Mouse (Mus musculus) forebrain, embryonic 15.5 days (tissue): ENCODE data around the gene Ttc4. TPM values are rescaled to one million over a fixed set of nuclear protein-coding genes. Genes with fewer than 3 reads are reported as not detected.

Experiments
- ATAC-seq: fragments of 200-750 bp; cut with Nextera tagmentation; replicated peaks from 2 replicates; pipeline ENCODE4 v1.8.0; 2017; ENCODE audit warnings: mild to moderate bottlenecking, moderate TSS enrichment, moderate library complexity
- H3K27ac ChIP-seq: fragments of 300-500 bp; sonication (generic); replicated peaks from 2 replicates; pipeline ENCODE4 v1.5.1; 2015; ENCODE audit warnings: mild to moderate bottlenecking, inconsistent platforms
- H3K27me3 ChIP-seq: fragments of 300-500 bp; sonication (generic); 2 replicates; pipeline ENCODE4 v1.6.1; 2015; ENCODE audit warnings: inconsistent platforms
- H3K36me3 ChIP-seq: fragments of 300-500 bp; sonication (generic); 2 replicates; pipeline ENCODE4 v1.6.1; 2015; ENCODE audit warnings: mild to moderate bottlenecking, inconsistent platforms
- H3K4me1 ChIP-seq: fragments of 300-500 bp; sonication (generic); 2 replicates; pipeline ENCODE4 v1.6.1; 2015; ENCODE audit warnings: inconsistent platforms
- H3K4me2 ChIP-seq: fragments of 300-500 bp; sonication (generic); replicated peaks from 2 replicates; pipeline ENCODE4 v1.6.1; 2015; ENCODE audit warnings: mild to moderate bottlenecking, inconsistent platforms
- H3K4me3 ChIP-seq: fragments of 300-500 bp; sonication (generic); 2 replicates; pipeline ENCODE4 v1.5.1; 2015; ENCODE audit warnings: mild to moderate bottlenecking, inconsistent platforms
- H3K9ac ChIP-seq: fragments of 300-500 bp; sonication (generic); replicated peaks from 2 replicates; pipeline ENCODE4 v1.6.1; 2015; ENCODE audit warnings: mild to moderate bottlenecking, inconsistent platforms
- H3K9me3 ChIP-seq: fragments of 300-500 bp; sonication (generic); 2 replicates; pipeline ENCODE4 v1.6.1; 2016; ENCODE audit warnings: inconsistent platforms
- WGBS: fragments of 180-500 bp; shearing (Covaris S2); methylation state at CpG from one replicate; pipeline ENCODE4 v1.1.7; 2015; ENCODE audit warnings: mixed read lengths; 5-methylcytosine and 5-hydroxymethylcytosine counted together
- polyA plus RNA-seq: library from polyadenylated mRNA; unstranded; fragments of >200 nt; fragmentation: Nextera tagmentation; extraction: Ambion mirVana; gene quantifications from 2 replicates; pipeline ENCODE4 v1.2.1, GENCODE M21; 2015

Gene Ttc4
- polyA plus RNA-seq, 1 experiment from 2014 or later = 124 TPM

DNA sequence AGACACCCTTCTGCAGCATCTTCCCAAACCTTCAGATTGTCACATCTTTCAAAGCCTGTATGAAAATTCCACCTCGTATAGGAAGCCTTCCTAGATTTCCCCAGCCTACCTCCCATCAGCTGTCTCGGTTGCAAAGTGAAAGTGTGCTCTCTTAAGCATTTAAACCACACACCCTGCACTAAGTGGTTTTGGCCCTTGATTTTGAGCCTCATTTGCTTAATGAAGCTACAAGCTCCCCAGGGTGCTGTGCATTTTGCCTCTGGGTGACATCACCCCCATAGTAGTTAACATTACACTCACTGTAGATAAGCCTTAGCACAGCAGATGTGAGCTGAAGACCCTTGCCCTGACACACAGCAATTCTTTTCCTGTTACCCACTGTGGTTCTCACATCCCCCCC is 2.2 kb upstream of the Ttc4 start:
- 57% methylated on average over 2 of the region's 2 CpGs for WGBS
- H3K4me3 ChIP-seq = no peak overlapping the region

DNA sequence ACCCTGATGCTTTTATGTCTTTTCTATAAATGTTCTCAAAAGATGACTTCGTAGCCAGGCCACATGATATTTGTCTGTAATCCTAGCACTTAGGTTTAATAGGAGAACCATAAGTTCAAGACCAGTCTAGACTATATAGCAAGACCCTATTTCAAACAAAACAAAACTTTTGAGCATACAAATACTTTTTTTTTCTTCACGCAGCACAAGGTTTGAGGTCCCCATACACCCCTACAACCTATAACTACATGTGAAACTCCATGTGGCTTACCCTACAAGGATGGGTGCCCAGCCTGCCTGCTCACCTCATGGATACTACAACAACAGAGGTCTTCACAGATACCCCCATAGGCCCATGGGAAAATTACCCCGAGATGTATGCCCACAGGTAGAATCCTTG is 408 bp upstream of the Ttc4 start:
- peak overlapping the region; percentile 67 for H3K4me2 ChIP-seq
- H3K4me1 ChIP-seq = peaks cover 8% of the 10 kb centered on the region
- peak overlapping the region; percentile 60; the same call in 1 of the 2 replicates for H3K9ac ChIP-seq
- 45% methylated on average over 3 of the region's 3 CpGs for WGBS
- H3K36me3 ChIP-seq = peaks cover 15% of the 10 kb centered on the region; the same call in 1 of the 2 replicates
- H3K9me3 ChIP-seq = no peaks in the 10 kb centered on the region
- peak; percentile 29 for ATAC-seq
- no peaks in the 10 kb centered on the region for H3K27me3 ChIP-seq
- peak overlapping the region; percentile 61 for H3K4me3 ChIP-seq
- no peak overlapping the region for H3K27ac ChIP-seq

More for the DNA sequence above, 2.2 kb upstream of the Ttc4 start:
- peaks cover 10% of the 10 kb centered on the region; the same call in 1 of the 2 replicates for H3K36me3 ChIP-seq
- H3K27ac ChIP-seq = no peak overlapping the region
- no peaks in the 10 kb centered on the region for H3K9me3 ChIP-seq
- no peak for ATAC-seq
- H3K27me3 ChIP-seq = no peaks in the 10 kb centered on the region
- no peak overlapping the region for H3K4me2 ChIP-seq
- H3K9ac ChIP-seq = no peak overlapping the region
- H3K4me1 ChIP-seq = peaks cover 8% of the 10 kb centered on the region

DNA sequence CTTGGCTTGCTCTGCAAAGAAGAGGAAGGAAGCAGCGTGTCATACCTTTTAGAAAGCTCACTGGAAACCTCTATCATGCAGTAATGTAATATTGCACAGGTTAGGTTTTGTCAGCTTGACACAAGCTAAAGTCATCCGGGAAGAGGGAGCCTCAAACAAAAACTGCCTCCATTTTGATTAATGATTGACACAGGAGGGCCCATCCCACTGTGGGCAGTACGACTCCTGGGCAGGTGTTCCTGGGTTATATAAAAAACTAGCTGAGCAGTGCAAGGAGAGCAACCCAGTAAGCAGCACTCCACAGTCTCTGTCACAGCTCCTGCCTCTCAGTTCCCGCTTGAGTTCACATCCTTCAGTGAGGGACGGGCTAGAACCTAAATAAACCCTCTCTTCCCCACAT is 2.0 kb downstream of the Ttc4 start:
- H3K27me3 ChIP-seq = no peaks in the 10 kb centered on the region

DNA sequence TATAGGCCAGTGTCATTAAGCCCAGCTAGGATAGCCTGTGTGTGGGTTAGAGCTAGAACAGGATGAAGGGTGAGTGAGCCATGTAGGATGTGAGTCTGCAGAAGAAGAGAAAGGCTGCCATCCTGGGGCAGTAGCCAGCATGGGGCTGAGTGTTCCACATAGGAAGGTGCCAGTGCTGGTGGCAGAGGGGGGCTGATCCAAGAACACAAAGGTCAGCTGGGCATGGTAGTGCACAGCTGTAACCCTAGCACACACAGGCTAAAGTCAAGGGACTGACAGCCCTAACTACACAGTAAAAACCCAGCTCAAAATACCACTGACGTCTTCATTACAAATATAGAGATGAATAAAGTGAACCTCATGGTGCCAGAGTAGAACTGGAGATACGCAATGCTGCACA is 12.2 kb downstream of the Ttc4 start:
- no peak overlapping the region for H3K27ac ChIP-seq
- no peaks in the 10 kb centered on the region for H3K4me1 ChIP-seq
- 97% methylated on average over 2 of the region's 2 CpGs for WGBS
- H3K9me3 ChIP-seq = no peaks in the 10 kb centered on the region
- H3K4me3 ChIP-seq = no peak overlapping the region
- H3K36me3 ChIP-seq = peaks cover 93% of the 10 kb centered on the region
- no peak overlapping the region for H3K4me2 ChIP-seq
- H3K27me3 ChIP-seq = no peaks in the 10 kb centered on the region
- no peak overlapping the region for H3K9ac ChIP-seq
- no peak for ATAC-seq

More for the DNA sequence above, 2.0 kb downstream of the Ttc4 start:
- no peak overlapping the region for H3K27ac ChIP-seq
- no peak overlapping the region for H3K4me2 ChIP-seq
- no peak overlapping the region for H3K9ac ChIP-seq
- no peak overlapping the region for H3K4me3 ChIP-seq
- H3K4me1 ChIP-seq = peaks cover 8% of the 10 kb centered on the region
- H3K36me3 ChIP-seq = peaks cover 39% of the 10 kb centered on the region
- WGBS = 91% methylated on average over 5 of the region's 5 CpGs
- no peak for ATAC-seq
- no peaks in the 10 kb centered on the region for H3K9me3 ChIP-seq

DNA sequence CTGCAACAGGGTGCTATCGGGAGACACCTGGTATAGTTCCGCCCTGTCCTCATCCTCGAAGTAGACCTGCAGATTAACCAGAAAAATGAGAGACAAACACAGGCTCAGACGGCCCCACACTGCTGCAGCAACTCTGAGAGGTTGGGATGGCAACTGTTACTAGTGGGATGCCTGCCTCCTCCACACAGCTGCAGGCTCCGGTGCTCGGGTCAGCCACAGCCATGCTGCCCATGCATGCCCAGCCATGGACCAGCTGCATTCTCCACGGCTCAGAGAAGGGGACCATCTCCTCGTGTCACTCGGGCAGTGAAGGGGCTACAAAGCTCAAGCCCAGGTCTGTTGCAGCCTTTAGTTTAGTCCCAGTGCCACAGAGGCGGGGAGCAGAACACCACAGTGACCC is 13.1 kb downstream of the Ttc4 start:
- Histone ChIP-seq H3K9ac (no peak overlapping the region), H3K9me3 (no peaks in the 10 kb centered on the region), H3K27ac (no peak overlapping the region), H3K36me3 (peaks cover 88% of the 10 kb centered on the region), H3K4me3 (no peak overlapping the region), H3K4me1 (no peaks in the 10 kb centered on the region), H3K27me3 (no peaks in the 10 kb centered on the region), H3K4me2 (no peak overlapping the region)
- 96% methylated on average over 10 of the region's 10 CpGs for WGBS
- no peak for ATAC-seq

DNA sequence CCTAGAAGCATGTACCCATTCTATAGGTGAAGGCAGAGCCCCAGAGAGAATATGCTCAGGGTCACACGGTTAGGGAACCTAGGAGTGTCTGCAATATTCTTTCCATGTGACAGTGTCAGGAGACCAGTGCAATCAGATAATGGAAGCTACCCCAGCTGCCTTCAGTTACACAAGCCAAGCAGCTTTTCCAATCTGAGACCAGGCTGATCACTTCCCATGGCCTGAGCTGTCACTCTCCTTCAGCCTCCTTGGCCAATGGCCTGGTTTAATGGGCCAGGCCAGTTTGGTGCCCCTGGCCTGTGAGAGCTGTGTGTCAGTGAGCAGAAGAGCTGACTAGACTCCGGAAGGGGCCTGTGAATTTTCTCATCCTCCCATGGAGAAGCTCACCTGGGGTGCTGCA is 13.5 kb downstream of the Ttc4 start:
- Histone ChIP-seq H3K4me2 (no peak overlapping the region), H3K27ac (no peak overlapping the region), H3K4me3 (no peak overlapping the region), H3K27me3 (no peaks in the 10 kb centered on the region), H3K9ac (no peak overlapping the region), H3K9me3 (no peaks in the 10 kb centered on the region), H3K4me1 (no peaks in the 10 kb centered on the region), H3K36me3 (peaks cover 86% of the 10 kb centered on the region)
- 96% methylated on average over 2 of the region's 2 CpGs for WGBS
- ATAC-seq = no peak

DNA sequence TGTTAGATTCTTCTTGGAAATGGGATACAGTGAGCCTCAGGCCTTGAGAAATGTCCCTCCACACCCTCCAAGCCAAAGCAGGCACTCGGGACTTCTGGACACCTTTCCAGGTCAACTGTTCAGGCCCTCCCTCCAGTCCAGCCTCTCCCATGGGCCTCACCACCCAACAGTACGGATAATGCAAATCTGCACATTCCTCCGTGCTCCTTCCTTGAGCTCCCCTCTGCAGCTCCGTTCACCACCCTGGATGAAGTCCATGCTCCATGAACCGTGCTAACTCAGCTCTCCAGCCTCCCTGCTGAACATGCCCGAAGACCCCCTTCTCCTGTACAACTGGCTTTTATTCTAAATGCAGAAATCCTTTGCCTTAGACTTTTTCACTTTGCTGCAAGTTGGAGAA is 14.0 kb downstream of the Ttc4 start:
- Histone ChIP-seq H3K36me3 (peaks cover 86% of the 10 kb centered on the region), H3K9ac (no peak overlapping the region), H3K4me2 (no peak overlapping the region), H3K27ac (no peak overlapping the region), H3K27me3 (no peaks in the 10 kb centered on the region), H3K4me3 (no peak overlapping the region), H3K4me1 (no peaks in the 10 kb centered on the region), H3K9me3 (no peaks in the 10 kb centered on the region)
- ATAC-seq = no peak
- 95% methylated on average over 6 of the region's 6 CpGs for WGBS

DNA sequence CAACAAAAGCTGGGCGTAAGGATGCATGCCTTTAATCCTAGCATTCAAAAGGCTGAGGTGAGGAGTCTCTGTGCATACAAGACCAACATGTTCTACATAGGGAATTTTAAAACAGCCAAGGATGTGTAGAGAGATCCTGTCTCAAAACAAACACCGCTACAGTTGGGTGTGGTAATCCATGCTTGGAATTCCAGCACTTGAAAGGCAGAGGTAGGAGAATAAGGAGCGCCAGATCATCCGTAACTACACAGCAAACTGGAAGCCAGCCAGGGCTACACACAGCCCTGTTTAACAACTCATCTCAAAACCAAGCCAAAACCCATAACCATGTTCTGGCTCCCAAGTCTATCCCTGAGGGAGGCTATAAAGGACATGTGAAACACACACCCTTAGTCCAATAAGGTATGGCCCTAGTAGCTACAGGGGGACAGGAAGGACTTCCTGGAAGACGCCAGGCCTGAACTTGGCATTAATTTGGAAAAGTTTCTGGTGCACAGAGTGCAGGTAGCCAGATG is 14.7 kb downstream of the Ttc4 start:
- Histone ChIP-seq H3K9me3 (no peaks in the 10 kb centered on the region), H3K4me3 (no peak overlapping the region), H3K27ac (no peak overlapping the region), H3K4me1 (no peaks in the 10 kb centered on the region), H3K4me2 (no peak overlapping the region), H3K9ac (no peak overlapping the region), H3K27me3 (no peaks in the 10 kb centered on the region), H3K36me3 (peaks cover 85% of the 10 kb centered on the region)
- WGBS = 87% methylated on average over 5 of the region's 5 CpGs
- ATAC-seq = no peak

DNA sequence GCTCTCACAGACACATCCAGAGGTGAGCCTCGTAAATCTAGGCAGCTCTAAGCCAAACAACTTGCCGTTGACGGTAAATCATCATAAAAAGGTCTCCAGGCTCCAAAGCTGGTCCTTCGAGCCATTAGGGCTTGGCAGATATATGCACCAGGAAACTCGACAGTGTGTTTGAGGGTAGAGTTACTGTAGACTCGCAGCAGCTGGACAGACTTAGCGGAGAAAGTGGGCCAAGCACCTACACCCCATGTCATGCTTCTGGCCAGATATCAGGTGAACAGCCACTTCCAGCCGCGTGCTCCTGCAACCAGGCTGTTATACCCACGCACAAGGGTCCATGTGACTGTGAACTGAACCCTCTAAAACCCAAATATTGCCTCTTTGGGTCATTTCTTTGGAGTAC is 23.1 kb downstream of the Ttc4 start:
- H3K4me1 ChIP-seq = peaks cover 8% of the 10 kb centered on the region
- ATAC-seq = no peak
- H3K4me3 ChIP-seq = no peak overlapping the region
- H3K9ac ChIP-seq = no peak overlapping the region
- no peak overlapping the region for H3K4me2 ChIP-seq
- H3K9me3 ChIP-seq = no peaks in the 10 kb centered on the region
- H3K27me3 ChIP-seq = no peaks in the 10 kb centered on the region
- WGBS = 92% methylated on average over 10 of the region's 10 CpGs
- peaks cover 27% of the 10 kb centered on the region for H3K36me3 ChIP-seq
- H3K27ac ChIP-seq = no peak overlapping the region

DNA sequence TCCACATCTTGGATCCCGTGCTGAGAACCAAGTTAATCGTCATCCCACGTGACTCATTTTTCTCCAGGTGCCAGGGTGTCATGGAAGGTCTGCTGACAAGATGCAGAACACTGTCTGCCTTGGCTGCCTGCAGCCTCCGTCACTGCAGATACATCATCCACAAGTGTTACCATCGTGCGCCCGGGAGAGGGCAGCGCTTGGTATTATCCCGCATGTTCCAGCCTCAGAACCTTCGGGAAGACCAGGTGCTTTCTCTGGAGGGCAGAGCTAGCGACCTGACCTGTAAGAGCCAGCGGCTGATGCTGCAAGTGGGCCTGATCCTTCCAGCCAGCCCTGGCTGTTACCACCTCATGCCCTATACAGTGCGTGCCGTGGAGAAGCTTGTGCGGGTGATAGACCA is 25.7 kb downstream of the Ttc4 start:
- no peak for ATAC-seq
- no peak overlapping the region for H3K4me3 ChIP-seq
- H3K4me2 ChIP-seq = no peak overlapping the region
- H3K4me1 ChIP-seq = peaks cover 8% of the 10 kb centered on the region
- no peak overlapping the region for H3K27ac ChIP-seq
- H3K9me3 ChIP-seq = no peaks in the 10 kb centered on the region
- H3K9ac ChIP-seq = no peak overlapping the region
- H3K36me3 ChIP-seq = peaks cover 10% of the 10 kb centered on the region
- 0 out of 2 replicates have a peak, but pooled peaks cover 7% of the 10 kb centered on the region for H3K27me3 ChIP-seq
- 94% methylated on average over 15 of the region's 15 CpGs for WGBS

DNA sequence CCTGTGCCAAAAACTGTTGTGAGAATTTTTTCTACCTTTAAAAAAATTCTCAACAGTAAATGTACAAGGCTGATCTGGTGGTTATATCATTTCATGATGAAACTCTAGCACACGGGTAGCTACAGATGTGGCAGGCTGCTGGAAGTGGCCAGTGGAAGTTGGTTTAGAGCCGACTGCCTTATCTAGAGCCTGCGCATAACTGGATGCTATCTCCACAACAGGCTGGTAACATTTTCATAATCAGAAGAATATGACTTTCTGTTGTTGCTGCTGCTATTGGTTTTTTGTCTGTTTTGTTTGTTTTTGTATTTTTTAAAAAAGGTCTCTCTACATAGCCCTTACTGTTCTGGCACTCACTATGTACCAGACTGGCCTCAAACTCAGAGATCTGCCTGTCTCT is 26.2 kb downstream of the Ttc4 start:
- Histone ChIP-seq H3K4me1 (peaks cover 8% of the 10 kb centered on the region), H3K9ac (no peak overlapping the region), H3K27me3 (0 out of 2 replicates have a peak, but pooled peaks cover 7% of the 10 kb centered on the region), H3K36me3 (peaks cover 6% of the 10 kb centered on the region; the same call in 1 of the 2 replicates), H3K9me3 (no peaks in the 10 kb centered on the region), H3K4me3 (no peak overlapping the region), H3K4me2 (no peak overlapping the region), H3K27ac (no peak overlapping the region)
- 95% methylated on average over 3 of the region's 3 CpGs for WGBS
- no peak for ATAC-seq

DNA sequence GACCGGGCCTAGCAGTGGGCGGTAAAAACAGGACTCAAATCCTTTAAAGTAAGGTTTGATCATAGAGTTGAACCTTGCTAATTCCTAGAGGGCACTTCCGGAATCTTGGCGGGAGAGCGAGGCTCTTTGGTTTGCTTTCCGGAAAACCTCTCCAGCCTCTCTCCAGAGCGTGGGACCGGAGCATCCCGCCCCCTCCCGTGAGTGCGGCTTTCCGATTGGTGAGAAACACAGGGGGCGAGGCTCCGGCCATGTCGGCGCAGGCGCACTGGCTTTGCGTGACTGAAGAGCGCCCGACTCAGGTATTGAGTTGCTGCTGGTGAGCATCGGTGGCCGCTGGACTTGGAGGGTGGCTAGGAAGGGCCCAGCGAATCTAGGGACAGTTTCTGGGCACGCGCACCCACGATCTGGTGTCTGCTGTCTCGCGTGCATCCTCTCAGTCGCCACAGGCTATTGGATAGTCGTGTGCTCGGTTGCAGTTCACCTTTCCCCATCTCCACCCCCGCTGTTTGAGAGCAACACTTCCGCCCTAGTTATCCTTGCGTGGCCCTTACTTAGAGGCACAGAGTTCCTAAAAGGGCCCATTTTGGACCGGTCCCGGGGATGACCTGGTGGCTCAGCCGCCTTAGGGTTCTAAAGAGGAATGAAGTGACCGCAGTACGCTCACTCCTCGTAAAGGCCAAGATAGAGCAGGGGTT is 27.8 kb downstream of the Ttc4 start, which contains the start of gene Pars2:
Gene Pars2, plus strand, starts transcription at position 237 of the 695 bp plus-strand sequence.
- peak; percentile 98 for ATAC-seq
- Histone ChIP-seq H3K27me3 (0 out of 2 replicates have a peak, but pooled peaks cover 7% of the 10 kb centered on the region), H3K9me3 (no peaks in the 10 kb centered on the region), H3K4me3 (peak within 1 kb of the TSS; percentile 67), H3K27ac (peak within 1 kb of the TSS; percentile 66), H3K4me2 (peak within 1 kb of the TSS; percentile 95), H3K9ac (peak within 1 kb of the TSS; percentile 77), H3K36me3 (peaks cover 6% of the 10 kb centered on the region; the same call in 1 of the 2 replicates), H3K4me1 (peaks cover 8% of the 10 kb centered on the region)
- 3% methylated on average over 40 of the region's 40 CpGs for WGBS
